Mouse (Mus musculus): ENCODE results near the gene Met. TPM values are rescaled to one million over a fixed set of nuclear protein-coding genes. Genes with fewer than 3 reads are reported as not detected.

Gene Met
- total RNA-seq, 2 experiments from 2014 or later = 9.4 to 9.6 TPM

DNA sequence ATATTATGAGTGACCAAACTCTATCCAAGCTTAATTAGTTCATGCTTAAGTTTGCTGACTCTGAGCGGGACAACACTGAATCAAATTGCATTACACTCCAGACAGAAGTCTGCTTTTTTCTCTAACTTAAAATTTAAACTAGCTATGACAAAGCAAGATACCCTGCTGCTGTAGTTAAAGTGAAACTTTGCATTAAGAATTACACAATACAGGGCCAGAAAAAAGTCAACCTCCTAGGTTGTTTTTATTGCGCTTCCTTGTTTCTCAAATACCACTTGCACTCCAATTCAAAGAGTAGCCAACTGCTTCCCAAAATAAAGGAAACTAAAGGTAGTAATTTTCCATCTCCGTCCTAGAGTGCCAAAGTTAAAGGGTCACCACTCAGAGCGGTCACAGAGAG lies 33.8 kb downstream of the Met start:
- H3K27ac ChIP-seq = no peak overlapping the region
- no peak for TF ChIP-seq CTCF (IDR thresholded peaks at IDR 0.05)
- DNase-seq (ENCODE audit: extremely low spot score in 1 of 2, low spot score in 2 of 2) = no peak
- H3K4me3 ChIP-seq = no peak overlapping the region
- intact Hi-C loops (cut with DNase I) = no loop called here

DNA sequence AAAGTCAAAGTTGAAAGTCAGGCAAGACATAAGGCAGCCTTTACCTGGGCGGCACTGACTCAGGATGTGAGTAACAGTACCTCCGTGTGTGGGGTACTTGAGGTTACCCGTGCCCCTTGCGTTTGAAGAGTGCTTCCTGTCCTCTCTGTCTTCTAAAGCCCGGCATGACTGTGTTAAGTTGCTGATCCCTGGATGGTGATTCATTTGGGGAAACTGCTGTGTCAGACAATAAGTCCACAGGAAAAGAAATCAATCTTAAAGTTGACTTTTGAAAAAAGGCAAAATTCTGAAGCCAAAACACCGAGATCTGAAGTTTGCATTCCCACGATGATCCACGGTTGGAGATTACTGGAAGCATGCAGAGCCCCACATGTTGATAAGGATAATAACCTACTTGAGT lies 35.2 kb downstream of the Met start:
- Histone ChIP-seq H3K4me3 (no peak overlapping the region), H3K27ac (no peak overlapping the region)
- intact Hi-C loops (cut with DNase I) = no loop called here
- DNase-seq (ENCODE audit: extremely low spot score in 1 of 2, low spot score in 2 of 2) = no peak
- TF ChIP-seq CTCF (IDR thresholded peaks at IDR 0.05) = no peak

DNA sequence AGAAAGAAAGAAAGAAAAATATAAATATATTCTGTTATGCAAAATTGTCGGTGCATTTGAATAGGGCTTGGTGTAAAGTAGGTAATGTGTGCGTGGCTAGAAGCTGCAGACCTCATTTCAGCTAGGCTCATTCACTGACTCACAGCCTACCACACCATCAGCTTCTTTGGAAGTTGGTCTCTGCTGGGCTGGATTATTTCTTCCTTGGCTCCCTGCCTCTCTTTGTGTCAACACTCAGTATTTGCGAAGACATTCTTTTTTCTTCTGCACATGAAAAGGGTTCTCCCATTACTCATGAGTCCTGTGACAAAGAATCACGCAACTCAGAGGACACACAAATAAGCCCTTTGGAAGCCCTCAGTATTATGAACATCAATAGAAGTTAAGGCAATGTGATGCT lies 37.8 kb downstream of the Met start:
- DNase-seq (ENCODE audit: extremely low spot score in 1 of 2, low spot score in 2 of 2) = no peak
- H3K27ac ChIP-seq = no peak overlapping the region
- intact Hi-C loops (cut with DNase I) = no loop called here
- no peak overlapping the region for H3K4me3 ChIP-seq
- no peak for TF ChIP-seq CTCF (IDR thresholded peaks at IDR 0.05)

- intact Hi-C loops (cut with DNase I) = no loop called here
- TF ChIP-seq CTCF (IDR thresholded peaks at IDR 0.05) = no peak
- Histone ChIP-seq H3K27ac (no peak overlapping the region), H3K4me3 (no peak overlapping the region)
- DNase-seq (ENCODE audit: extremely low spot score in 1 of 2, low spot score in 2 of 2) = no peak
These were observed 38.7 kb downstream of the Met start for GRCm38 (mm10) chr6:17502311-17502710.

GRCm38 (mm10) chr6:17503724-17504123 lies 40.1 kb downstream of the Met start:
- intact Hi-C loops (cut with DNase I) = no loop called here
- no peak for TF ChIP-seq CTCF (IDR thresholded peaks at IDR 0.05)
- no peak for DNase-seq (ENCODE audit: extremely low spot score in 1 of 2, low spot score in 2 of 2)

GRCm38 (mm10) chr6:17505530-17505929 lies 41.9 kb downstream of the Met start:
- no peak overlapping the region for H3K27ac ChIP-seq
- DNase-seq (ENCODE audit: extremely low spot score in 1 of 2, low spot score in 2 of 2) = no peak
- intact Hi-C loops (cut with DNase I) = no loop called here
- no peak overlapping the region for H3K4me3 ChIP-seq
- no peak for TF ChIP-seq CTCF (IDR thresholded peaks at IDR 0.05)

More at GRCm38 (mm10) chr6:17503724-17504123, 40.1 kb downstream of the Met start:
- Histone ChIP-seq H3K27ac (no peak overlapping the region), H3K4me3 (no peak overlapping the region)

DNA sequence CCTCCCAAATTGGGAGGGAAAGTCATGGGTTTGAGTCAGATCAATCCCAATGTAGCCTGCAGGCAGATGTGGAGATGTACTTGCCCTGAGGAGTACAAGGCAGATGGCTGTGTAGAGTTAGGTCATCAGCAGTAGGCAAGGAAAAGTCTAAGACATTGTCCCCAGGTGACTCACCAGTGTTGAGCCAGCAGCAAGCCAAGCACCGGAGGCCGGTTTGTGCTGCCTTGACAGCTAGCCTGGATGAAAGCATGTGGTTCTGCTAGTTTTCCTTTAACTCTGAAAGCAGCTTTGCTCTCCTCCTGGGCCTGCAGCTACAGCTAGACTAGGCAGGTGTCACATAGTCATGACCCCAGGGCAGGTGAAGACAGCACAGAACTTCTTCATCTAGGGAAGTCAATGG lies 43.2 kb downstream of the Met start:
- TF ChIP-seq CTCF (IDR thresholded peaks at IDR 0.05) = no peak
- no peak for DNase-seq (ENCODE audit: extremely low spot score in 1 of 2, low spot score in 2 of 2)
- no peak overlapping the region for H3K4me3 ChIP-seq
- intact Hi-C loops (cut with DNase I) = no loop called here
- H3K27ac ChIP-seq = no peak overlapping the region

- Histone ChIP-seq H3K4me3 (no peak overlapping the region), H3K27ac (no peak overlapping the region)
- intact Hi-C loops (cut with DNase I) = no loop called here
- no peak for DNase-seq (ENCODE audit: extremely low spot score in 1 of 2, low spot score in 2 of 2)
- TF ChIP-seq CTCF (IDR thresholded peaks at IDR 0.05) = no peak
These were observed 44.6 kb downstream of the Met start for GRCm38 (mm10) chr6:17508184-17508583.

DNA sequence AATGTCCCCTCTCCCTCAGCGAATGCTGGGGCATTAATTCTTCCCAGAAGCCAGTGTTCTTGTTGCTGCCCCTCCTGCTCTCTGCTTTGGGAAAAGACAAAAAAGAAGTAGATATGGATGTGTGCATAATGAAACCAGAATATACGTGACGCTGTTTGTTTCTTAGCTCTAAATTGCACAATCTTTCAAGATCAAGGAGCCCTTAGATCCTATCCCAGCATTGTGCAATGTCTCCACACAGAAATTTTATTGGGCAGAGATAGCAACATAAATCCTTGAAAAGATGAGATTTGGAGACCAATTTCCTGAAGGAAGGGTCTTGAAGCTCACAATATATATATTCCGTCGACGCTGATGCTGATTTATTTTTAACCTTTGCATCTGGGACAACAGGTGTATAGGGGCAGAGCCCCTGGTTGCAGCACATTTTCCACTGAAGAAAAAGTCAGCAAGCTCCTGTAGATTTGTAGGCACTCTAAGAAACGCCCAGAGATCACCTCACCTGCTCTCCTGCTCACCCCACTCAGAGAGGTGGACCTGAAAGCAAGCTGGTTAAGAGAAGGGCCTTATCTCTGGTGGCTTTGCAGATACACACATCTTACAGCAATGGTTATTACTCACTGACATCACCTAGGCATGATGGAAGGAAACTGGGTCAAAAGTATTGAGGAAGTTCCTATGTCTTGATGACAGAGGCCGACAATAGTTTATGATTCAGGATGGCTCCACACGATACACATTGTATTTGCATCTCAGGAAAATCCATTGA lies 45.2 kb downstream of the Met start:
- no peak for DNase-seq (ENCODE audit: extremely low spot score in 1 of 2, low spot score in 2 of 2)
- intact Hi-C loops (cut with DNase I) = no loop called here
- Histone ChIP-seq H3K4me3 (no peak overlapping the region), H3K27ac (no peak overlapping the region)
- no peak for TF ChIP-seq CTCF (IDR thresholded peaks at IDR 0.05)

DNA sequence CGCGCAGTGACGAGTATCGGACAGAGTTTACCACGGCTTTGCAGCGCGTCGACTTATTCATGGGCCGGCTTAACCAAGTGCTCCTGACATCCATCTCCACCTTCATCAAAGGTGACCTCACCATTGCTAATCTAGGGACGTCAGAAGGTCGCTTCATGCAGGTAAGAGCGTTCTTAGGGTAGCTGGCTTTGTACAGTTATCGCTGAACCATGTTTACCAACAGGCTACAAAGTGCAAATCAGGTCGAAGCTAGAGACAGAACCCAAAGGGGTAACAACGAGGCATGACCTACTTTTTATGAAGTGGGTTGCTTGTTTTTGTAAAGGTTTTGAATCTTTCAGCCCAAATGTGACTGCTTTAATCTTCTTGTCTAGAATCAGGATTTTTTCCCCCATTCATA lies 49.8 kb downstream of the Met start:
- Histone ChIP-seq H3K4me3 (no peak overlapping the region), H3K27ac (no peak overlapping the region)
- intact Hi-C loops (cut with DNase I) = no loop called here
- DNase-seq (ENCODE audit: extremely low spot score in 1 of 2, low spot score in 2 of 2) = no peak
- no peak for TF ChIP-seq CTCF (IDR thresholded peaks at IDR 0.05)

GRCm38 (mm10) chr6:17515775-17516460 lies 52.3 kb downstream of the Met start:
- intact Hi-C loops (cut with DNase I) = no loop called here
- no peak for TF ChIP-seq CTCF (IDR thresholded peaks at IDR 0.05)
- no peak overlapping the region for H3K4me3 ChIP-seq
- no peak overlapping the region for H3K27ac ChIP-seq
- no peak for DNase-seq (ENCODE audit: extremely low spot score in 1 of 2, low spot score in 2 of 2)

- no peak for TF ChIP-seq CTCF (IDR thresholded peaks at IDR 0.05)
- intact Hi-C loops (cut with DNase I) = no loop called here
- DNase-seq (ENCODE audit: extremely low spot score in 1 of 2, low spot score in 2 of 2) = no peak
- Histone ChIP-seq H3K27ac (no peak overlapping the region; the same call in 1 of the 2 replicates), H3K4me3 (no peak overlapping the region)
These were observed 58.5 kb downstream of the Met start for GRCm38 (mm10) chr6:17521901-17522717.
